Mouse (Mus musculus) urinary bladder, postnatal 25 days (tissue): ENCODE measurements around the gene Ate1.
"Not testable (repeated sequence)": the region's sequence is repeated elsewhere in the genome, so short reads cannot be mapped to it uniquely, and the experiment has no call there.

Experiments
- DNase-seq: peaks from one replicate; pipeline ENCODE4 v3.0.0; 2022; ENCODE audit warnings: low spot score

The Ate1 gene

GRCm38 (mm10) chr7:130403346-130403745, 116.8 kb downstream of the Ate1 start:
- DNase-seq = no peak

DNA sequence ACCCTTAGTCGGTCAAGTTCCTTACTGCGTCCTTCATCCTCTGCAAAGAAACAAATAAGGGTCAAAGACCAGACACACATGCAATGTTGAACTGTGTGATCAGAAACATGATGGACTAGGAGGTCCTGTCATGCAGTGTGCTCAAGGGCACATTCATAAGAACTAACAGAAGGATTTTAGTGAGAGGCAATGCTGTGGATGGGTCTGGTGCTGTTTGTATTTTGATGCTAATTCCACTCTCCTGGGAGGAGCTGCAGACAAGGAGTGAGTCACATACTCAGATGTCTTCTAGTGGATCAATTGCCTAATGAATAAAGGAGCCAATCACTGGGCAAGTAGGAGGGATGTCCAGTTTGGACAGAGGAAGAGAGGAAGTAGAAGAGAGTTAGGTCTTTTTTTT, 125.5 kb downstream of the Ate1 start:
- DNase-seq = no peak

DNA sequence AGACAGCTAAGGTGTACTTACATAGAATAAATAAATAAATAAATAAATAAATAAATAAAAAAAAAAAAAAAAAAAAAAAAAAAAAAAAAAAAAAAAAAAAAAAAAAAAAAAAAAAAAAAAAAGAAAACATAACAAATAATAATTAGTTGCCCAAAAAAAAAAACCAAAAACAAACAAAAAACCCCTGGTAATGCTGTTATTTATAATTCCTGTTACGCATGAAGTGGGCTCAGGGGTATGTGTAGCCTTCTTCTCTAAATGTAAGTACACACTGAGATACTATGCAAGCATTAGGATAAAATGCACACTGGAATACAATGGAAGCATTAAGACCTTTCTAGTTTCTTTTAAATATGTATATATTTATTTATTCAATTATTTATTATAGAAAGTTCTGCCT, 130.1 kb downstream of the Ate1 start:
- DNase-seq = not testable (repeated sequence)

DNA sequence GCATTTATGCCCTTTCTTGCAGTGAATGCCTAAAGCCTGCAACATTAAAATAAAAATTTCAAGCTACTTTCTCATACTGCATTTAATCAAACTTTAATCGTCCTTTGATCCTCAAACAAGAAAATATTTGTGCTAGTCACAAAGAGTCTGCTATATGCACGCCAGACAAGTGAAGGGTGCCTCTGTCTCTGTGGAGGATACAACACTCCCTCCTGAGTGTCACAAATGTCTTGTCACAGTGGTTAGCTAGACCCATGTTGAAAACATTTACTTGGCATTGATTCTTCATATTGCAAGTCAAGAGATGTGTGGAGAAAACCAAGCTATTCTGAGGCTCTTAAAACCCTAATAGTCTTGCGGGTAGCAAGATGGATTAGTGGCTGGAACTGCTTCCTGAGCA, 133.9 kb downstream of the Ate1 start:
- DNase-seq = no peak

- DNase-seq = no peak
These were observed 134.4 kb downstream of the Ate1 start for GRCm38 (mm10) chr7:130385732-130386294.

DNA sequence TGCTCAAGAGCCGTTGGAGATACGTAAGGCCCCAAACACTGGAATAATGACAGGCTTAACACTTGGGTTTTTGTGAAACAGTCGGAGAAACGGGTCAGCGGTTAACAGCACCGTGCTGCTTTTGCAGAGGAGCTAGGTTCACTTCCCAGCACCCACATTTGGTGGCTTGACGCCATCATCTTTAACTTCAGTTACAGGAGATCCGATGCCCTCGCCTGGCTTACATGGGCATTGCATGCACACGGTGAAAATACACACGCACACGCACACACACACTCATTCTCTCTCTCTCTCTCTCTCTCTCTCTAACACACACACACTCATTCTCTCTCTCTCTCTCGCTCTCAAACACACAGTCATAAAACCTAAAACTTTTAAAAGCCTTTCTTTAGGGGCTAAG, 138.0 kb downstream of the Ate1 start:
- no peak for DNase-seq

GRCm38 (mm10) chr7:130381387-130381951, 138.7 kb downstream of the Ate1 start:
- no peak for DNase-seq

DNA sequence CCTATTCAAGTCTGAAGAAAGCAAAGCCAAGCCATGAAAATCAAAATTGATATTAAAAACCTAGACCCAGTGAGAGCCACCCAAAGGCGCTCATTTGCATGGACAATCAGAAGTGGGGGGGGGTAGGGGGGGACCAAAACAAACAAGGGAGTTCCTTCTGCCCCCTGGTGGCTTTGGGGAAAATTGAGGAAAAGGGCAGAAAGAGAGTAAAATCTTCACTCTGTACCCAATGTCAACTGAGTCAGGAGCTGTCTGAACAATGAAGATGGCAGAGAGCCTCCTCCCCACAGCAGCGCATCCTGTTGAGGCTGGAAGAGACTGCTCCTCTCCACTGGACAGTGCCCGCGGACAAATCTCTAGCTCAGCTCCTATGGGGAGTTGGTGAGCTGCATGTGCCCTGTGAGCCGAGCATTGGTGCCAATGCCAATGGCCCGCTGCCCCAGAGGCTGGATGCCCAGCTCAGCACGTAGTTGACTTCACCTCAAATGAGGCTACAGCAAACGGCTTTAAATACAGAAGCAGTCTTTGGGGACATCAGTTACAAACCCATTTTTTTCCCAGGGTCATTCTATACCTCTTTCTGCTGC, 139.3 kb downstream of the Ate1 start:
- no peak for DNase-seq

DNA sequence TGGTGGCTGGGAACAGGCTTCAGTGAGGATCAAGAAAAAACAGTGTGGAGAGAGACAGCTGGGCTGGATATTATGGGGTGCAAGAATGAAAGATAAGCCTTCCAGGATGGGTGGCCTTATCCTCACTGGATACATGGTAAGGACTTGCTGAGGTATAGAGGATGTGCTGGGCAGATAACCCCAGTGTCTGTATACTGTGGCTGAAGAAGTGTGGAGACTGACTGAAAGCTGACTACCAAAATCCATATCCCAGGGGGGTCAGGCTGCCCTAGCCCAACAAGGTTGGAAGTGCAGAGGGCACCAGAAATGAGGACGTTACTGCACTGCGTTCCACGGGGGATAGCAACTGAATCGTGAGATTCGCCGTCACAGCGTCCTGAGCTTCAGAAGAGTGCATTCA, 139.8 kb downstream of the Ate1 start:
- no peak for DNase-seq

DNA sequence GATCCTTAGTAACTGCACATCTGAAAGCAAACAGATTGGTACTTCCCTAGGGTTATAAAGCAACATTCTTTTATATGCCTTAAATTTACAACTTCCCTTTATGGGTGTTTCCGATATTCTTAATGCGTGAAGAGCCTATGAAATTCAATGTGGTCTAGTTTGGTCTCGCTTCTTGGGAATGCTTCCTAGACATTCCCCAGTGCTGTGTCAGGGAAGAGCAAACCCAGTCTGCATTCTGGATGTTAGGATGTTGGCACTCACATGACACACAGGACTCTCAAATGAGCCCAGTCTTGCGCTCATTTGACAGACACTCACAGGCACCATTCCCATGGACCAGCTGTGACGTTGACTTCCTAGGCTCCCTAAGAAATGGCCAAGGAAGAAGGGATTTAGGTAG, 140.3 kb downstream of the Ate1 start:
- no peak for DNase-seq

DNA sequence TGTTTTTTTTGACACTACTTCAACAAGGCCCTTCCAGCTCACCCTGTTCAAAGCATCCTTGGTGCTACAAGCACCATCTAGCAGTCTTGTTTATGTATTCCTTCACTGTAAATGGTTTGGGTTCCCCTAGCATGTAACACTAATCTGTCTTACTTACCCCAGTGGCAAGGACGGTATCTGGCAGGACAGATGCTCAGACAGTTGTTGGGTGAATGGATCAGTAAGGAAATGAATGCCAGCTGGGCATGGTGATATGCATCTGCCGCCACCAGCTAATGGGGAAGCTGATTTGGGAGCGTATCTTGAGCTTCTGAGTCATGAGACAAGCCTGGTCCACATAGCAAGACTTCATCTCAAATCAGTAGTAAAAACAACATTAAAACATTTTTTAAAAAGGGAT, 141.9 kb downstream of the Ate1 start:
- no peak for DNase-seq

GRCm38 (mm10) chr7:130374311-130374710, 145.9 kb downstream of the Ate1 start:
- no peak for DNase-seq

GRCm38 (mm10) chr7:130368827-130369641, 151.1 kb downstream of the Ate1 start:
- no peak for DNase-seq

DNA sequence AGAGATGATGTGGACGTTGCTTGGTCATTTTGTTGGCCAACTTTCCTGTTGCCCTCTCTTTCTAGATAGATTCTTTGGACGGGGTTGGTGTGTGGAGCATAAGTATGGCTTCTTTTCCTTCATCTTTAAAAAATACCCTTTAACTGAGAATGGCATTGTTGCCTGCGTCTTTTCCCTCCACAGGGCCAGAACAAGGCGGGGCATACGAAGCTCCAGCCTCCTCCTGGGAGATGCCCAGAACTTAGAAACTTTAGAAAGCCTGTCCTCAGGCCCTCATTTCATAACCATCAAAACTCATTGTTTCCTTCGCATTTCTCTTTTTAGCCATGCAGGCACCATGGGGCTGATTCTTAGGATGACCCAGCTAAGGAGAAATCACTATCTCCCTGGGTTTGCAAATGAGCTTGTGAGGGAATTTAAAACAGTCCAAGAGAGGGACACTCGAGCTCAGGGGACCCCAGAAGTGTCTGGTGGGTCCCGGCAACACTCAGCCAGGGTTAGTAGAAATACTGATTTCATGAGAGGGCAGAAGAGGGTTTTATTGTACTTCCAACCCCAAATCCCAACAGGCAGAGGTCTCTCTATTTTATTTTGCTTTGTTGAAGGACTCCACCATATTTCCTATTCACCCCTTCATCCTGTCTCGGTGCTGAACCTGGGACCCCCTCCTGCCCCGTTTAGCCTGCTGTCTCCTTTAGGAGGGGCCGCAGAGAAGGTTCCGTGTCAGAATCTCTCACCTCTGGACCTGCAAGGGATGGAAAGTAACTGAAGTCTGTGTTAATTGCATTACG, 151.9 kb downstream of the Ate1 start:
- DNase-seq = no peak

- DNase-seq = no peak
These were observed 152.7 kb downstream of the Ate1 start for GRCm38 (mm10) chr7:130367222-130368035.

DNA sequence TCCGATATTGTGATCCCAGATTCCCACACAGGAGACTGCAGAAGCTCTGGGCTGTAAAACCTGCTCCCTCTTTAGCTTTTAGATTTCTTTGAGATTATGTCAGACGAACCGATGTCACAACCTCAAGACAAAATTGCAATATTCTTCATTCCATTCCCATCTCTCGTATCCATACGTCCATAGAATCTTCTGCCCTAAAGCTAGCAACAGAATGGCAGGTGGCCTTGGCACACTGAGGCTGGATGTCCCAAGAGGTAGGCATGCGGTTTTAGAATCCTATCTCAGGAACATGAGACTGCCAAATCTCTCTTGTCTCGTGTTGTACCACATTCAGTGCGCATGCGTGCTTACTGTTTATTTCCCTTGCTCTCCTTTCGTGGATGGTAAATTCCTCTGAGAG, 154.5 kb downstream of the Ate1 start:
- no peak for DNase-seq
